Mouse (Mus musculus): ENCODE results near the gene Fkbp10.

GRCm38 (mm10) chr11:100414021-100414913, 1.2 kb upstream of the Fkbp10 start, which contains the start of gene P3h4:
- TF ChIP-seq CTCF (conservative IDR thresholded peaks at IDR 0.05; ENCODE audit: low read length) (no peak), POU5F1 (IDR thresholded peaks at IDR 0.05; ENCODE audit: borderline replicate concordance, low read length) (no peak), NANOG (IDR thresholded peaks at IDR 0.05; ENCODE audit: borderline replicate concordance, low read length) (no peak)
